Comparison of ENCODE assay signal across 15 mouse cellular contexts in the genomic region with DNA sequence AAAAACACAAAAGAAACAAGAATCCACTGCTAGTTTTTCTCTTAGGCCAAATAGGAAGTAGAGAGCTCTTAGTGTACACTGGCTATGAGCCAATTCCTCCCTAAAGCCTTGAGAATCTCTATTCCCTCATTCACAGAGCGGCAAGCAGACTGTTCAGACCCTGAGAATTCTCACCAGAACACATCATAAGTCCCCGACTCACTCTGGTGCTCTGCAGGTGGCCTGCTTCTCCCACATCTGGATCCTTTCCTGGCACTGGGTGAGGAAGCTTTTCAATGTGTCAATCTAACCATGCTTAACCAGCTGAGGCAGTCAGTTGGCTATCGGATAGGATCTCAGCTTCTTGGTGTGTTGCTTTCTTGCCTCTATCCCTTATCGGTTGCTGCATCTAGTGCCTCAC.
DNase-seq lines count a peak whose midpoint lies in the region; ATAC-seq lines count a peak whose summit lies in the region.
"Had no signal": no experiment of that assay in that cellular context is flagged by ENCODE, and none has a peak within 500 bp of the region (broad histone marks: within the 10 kb centered on the region; RNA-seq: fewer than 3 reads in every experiment).

No protein-coding gene starts in this region.

- ATAC-seq in forebrain, embryonic 14.5 days = no peak
- peak; percentile 48; the same call in 1 of the 2 replicates for ATAC-seq in hindbrain, embryonic 16.5 days
- no peak for ATAC-seq in hindbrain, embryonic 11.5 days (ENCODE audit: low FRiP score)
- no peak for ATAC-seq in midbrain, embryonic 11.5 days (ENCODE audit: low FRiP score)
- no peak for ATAC-seq in midbrain, embryonic 13.5 days
- ATAC-seq in stomach, embryonic 14.5 days (ENCODE audit: insufficient number of reproducible peaks, insufficient read depth, low FRiP score, low read depth) = peak; percentile 61; the same call in 1 of the 2 replicates
- ATAC-seq: intestine, embryonic 15.5 days; liver, embryonic 12.5 days had no signal

- 0 out of 2 replicates have a peak, but pooled peaks cover 2% of the 10 kb centered on the region for H3K4me1 ChIP-seq in forebrain, embryonic 14.5 days (ENCODE audit: control insufficient read depth, insufficient read depth, low read length)
- H3K4me1 ChIP-seq in forebrain, embryonic 10.5 days = no peaks in the 10 kb centered on the region
- H3K4me1 ChIP-seq in hindbrain, embryonic 16.5 days (ENCODE audit: control insufficient read depth, insufficient read depth, low read depth, low read length) = peaks cover 3% of the 10 kb centered on the region
- no peaks in the 10 kb centered on the region for H3K4me1 ChIP-seq in hindbrain, embryonic 11.5 days (replicated peaks; ENCODE audit: control insufficient read depth, insufficient read depth, low read length)
- H3K4me1 ChIP-seq in midbrain, embryonic 11.5 days (ENCODE audit: control insufficient read depth, insufficient read depth, low read length) = no peaks in the 10 kb centered on the region
- peaks cover 7% of the 10 kb centered on the region; the same call in 1 of the 2 replicates for H3K4me1 ChIP-seq in midbrain, embryonic 13.5 days (replicated peaks)
- peaks cover 8% of the 10 kb centered on the region for H3K4me1 ChIP-seq in stomach, embryonic 14.5 days (ENCODE audit: control insufficient read depth, insufficient read depth, low read length)
- H3K4me1 ChIP-seq: liver, embryonic 12.5 days; neural tube, embryonic 12.5 days had no signal

- no peak overlapping the region for H3K4me2 ChIP-seq in forebrain, embryonic 14.5 days (ENCODE audit: low read length)
- H3K4me2 ChIP-seq in hindbrain, embryonic 16.5 days (ENCODE audit: low read length) = no peak overlapping the region
- H3K4me2 ChIP-seq in hindbrain, embryonic 11.5 days (replicated peaks; ENCODE audit: low read depth, low read length) = no peak overlapping the region
- no peak overlapping the region for H3K4me2 ChIP-seq in midbrain, embryonic 11.5 days
- H3K4me2 ChIP-seq in midbrain, embryonic 13.5 days (replicated peaks) = no peak overlapping the region
- H3K4me2 ChIP-seq in stomach, embryonic 14.5 days (replicated peaks; ENCODE audit: low read depth, low read length) = no peak overlapping the region
- H3K4me2 ChIP-seq: intestine, embryonic 15.5 days; liver, embryonic 12.5 days; midbrain, embryonic 12.5 days; neural tube, embryonic 12.5 days had no signal

- 47% methylated on average over 4 of the region's 4 CpGs for WGBS in forebrain, embryonic 14.5 days
- 88% methylated on average over 4 of the region's 4 CpGs for WGBS in forebrain, embryonic 10.5 days
- WGBS in hindbrain, embryonic 16.5 days = 48% methylated on average over 4 of the region's 4 CpGs
- WGBS in hindbrain, embryonic 11.5 days = 84% methylated on average over 4 of the region's 4 CpGs
- 85% methylated on average over 4 of the region's 4 CpGs for WGBS in midbrain, embryonic 11.5 days
- 70% methylated on average over 4 of the region's 4 CpGs for WGBS in midbrain, embryonic 13.5 days
- 26% methylated on average over 4 of the region's 4 CpGs for WGBS in stomach, embryonic 14.5 days

- no peaks in the 10 kb centered on the region for H3K27me3 ChIP-seq in forebrain, embryonic 14.5 days (replicated peaks; ENCODE audit: control insufficient read depth, insufficient read depth, low read length)
- no peaks in the 10 kb centered on the region for H3K27me3 ChIP-seq in forebrain, embryonic 10.5 days (ENCODE audit: poor library complexity, severe bottlenecking)
- no peaks in the 10 kb centered on the region for H3K27me3 ChIP-seq in hindbrain, embryonic 16.5 days (replicated peaks; ENCODE audit: control insufficient read depth, insufficient read depth, low read length)
- no peaks in the 10 kb centered on the region for H3K27me3 ChIP-seq in hindbrain, embryonic 11.5 days (ENCODE audit: control insufficient read depth, insufficient read depth, low read length)
- H3K27me3 ChIP-seq in midbrain, embryonic 11.5 days (ENCODE audit: control insufficient read depth, insufficient read depth, low read length) = no peaks in the 10 kb centered on the region
- no peaks in the 10 kb centered on the region for H3K27me3 ChIP-seq in midbrain, embryonic 13.5 days
- H3K27me3 ChIP-seq in stomach, embryonic 14.5 days (ENCODE audit: control insufficient read depth, insufficient read depth, low read length) = no peaks in the 10 kb centered on the region
- H3K27me3 ChIP-seq: intestine, embryonic 15.5 days; liver, embryonic 12.5 days; midbrain, embryonic 12.5 days; neural tube, embryonic 12.5 days had no signal

- H3K9ac ChIP-seq in forebrain, embryonic 14.5 days (ENCODE audit: low read length) = no peak overlapping the region
- no peak overlapping the region for H3K9ac ChIP-seq in hindbrain, embryonic 16.5 days (ENCODE audit: low read depth, low read length)
- H3K9ac ChIP-seq in hindbrain, embryonic 11.5 days (ENCODE audit: low read depth, low read length) = no peak overlapping the region
- H3K9ac ChIP-seq in midbrain, embryonic 11.5 days (ENCODE audit: low read length) = no peak overlapping the region
- H3K9ac ChIP-seq in midbrain, embryonic 13.5 days (replicated peaks) = no peak overlapping the region
- H3K9ac ChIP-seq in stomach, embryonic 14.5 days (replicated peaks; ENCODE audit: low read depth, low read length) = no peak overlapping the region
- H3K9ac ChIP-seq: intestine, embryonic 15.5 days; liver, embryonic 12.5 days; midbrain, embryonic 12.5 days; neural tube, embryonic 12.5 days had no signal

- peak; percentile 70 for DNase-seq in forebrain, embryonic 14.5 days (ENCODE audit: low spot score)
- DNase-seq in forebrain, embryonic 10.5 days (ENCODE audit: extremely low spot score, low spot score) = no peak
- DNase-seq in hindbrain, embryonic 11.5 days (ENCODE audit: low spot score) = no peak
- DNase-seq in midbrain, embryonic 11.5 days (ENCODE audit: low spot score, missing footprints) = peak; percentile 49
- DNase-seq in layer of hippocampus, postnatal 25 days (ENCODE audit: extremely low spot score in 1 of 2, low spot score in 1 of 2) = no peak
- DNase-seq: B cell, adult 2 months; cerebellum, adult 8-10 months; kidney, postnatal 36 days had no signal

- H3K36me3 ChIP-seq in forebrain, embryonic 14.5 days (ENCODE audit: control insufficient read depth, insufficient read depth, low read length) = no peaks in the 10 kb centered on the region
- H3K36me3 ChIP-seq in forebrain, embryonic 10.5 days (replicated peaks) = no peaks in the 10 kb centered on the region
- H3K36me3 ChIP-seq in hindbrain, embryonic 16.5 days (ENCODE audit: control insufficient read depth, insufficient read depth, low read length) = no peaks in the 10 kb centered on the region
- no peaks in the 10 kb centered on the region for H3K36me3 ChIP-seq in hindbrain, embryonic 11.5 days (ENCODE audit: control insufficient read depth, insufficient read depth, low read length)
- H3K36me3 ChIP-seq in midbrain, embryonic 11.5 days (ENCODE audit: control insufficient read depth, insufficient read depth, low read length) = no peaks in the 10 kb centered on the region
- no peaks in the 10 kb centered on the region for H3K36me3 ChIP-seq in midbrain, embryonic 13.5 days
- no peaks in the 10 kb centered on the region for H3K36me3 ChIP-seq in stomach, embryonic 14.5 days (ENCODE audit: control insufficient read depth, insufficient read depth, low read length)
- H3K36me3 ChIP-seq: intestine, embryonic 15.5 days; liver, embryonic 12.5 days; midbrain, embryonic 12.5 days; neural tube, embryonic 12.5 days had no signal

- H3K27ac ChIP-seq in forebrain, embryonic 14.5 days (ENCODE audit: low read depth, low read length) = 0 out of 2 replicates have a peak overlapping the region, but pooled peaks have one; percentile 46
- H3K27ac ChIP-seq in forebrain, embryonic 10.5 days = no peak overlapping the region
- H3K27ac ChIP-seq in hindbrain, embryonic 16.5 days (ENCODE audit: low read depth, low read length) = peak overlapping the region; percentile 34; the same call in 1 of the 2 replicates
- no peak overlapping the region for H3K27ac ChIP-seq in hindbrain, embryonic 11.5 days (ENCODE audit: low read depth, low read length)
- H3K27ac ChIP-seq in midbrain, embryonic 11.5 days (ENCODE audit: low read depth, low read length) = no peak overlapping the region
- no peak overlapping the region for H3K27ac ChIP-seq in midbrain, embryonic 13.5 days
- peak overlapping the region; percentile 44; the same call in 1 of the 2 replicates for H3K27ac ChIP-seq in stomach, embryonic 14.5 days (ENCODE audit: low read length)
- H3K27ac ChIP-seq: intestine, embryonic 15.5 days; liver, embryonic 12.5 days; midbrain, embryonic 12.5 days; neural tube, embryonic 12.5 days had no signal

- no peaks in the 10 kb centered on the region for H3K9me3 ChIP-seq in forebrain, embryonic 14.5 days (replicated peaks; ENCODE audit: control insufficient read depth, low read length)
- H3K9me3 ChIP-seq in forebrain, embryonic 10.5 days = no peaks in the 10 kb centered on the region
- no peaks in the 10 kb centered on the region for H3K9me3 ChIP-seq in hindbrain, embryonic 16.5 days (ENCODE audit: control insufficient read depth, low read length)
- H3K9me3 ChIP-seq in hindbrain, embryonic 11.5 days (ENCODE audit: control insufficient read depth, low read length) = no peaks in the 10 kb centered on the region
- H3K9me3 ChIP-seq in midbrain, embryonic 11.5 days (ENCODE audit: control insufficient read depth, low read length) = no peaks in the 10 kb centered on the region
- no peaks in the 10 kb centered on the region for H3K9me3 ChIP-seq in midbrain, embryonic 13.5 days
- no peaks in the 10 kb centered on the region for H3K9me3 ChIP-seq in stomach, embryonic 14.5 days (ENCODE audit: control insufficient read depth, low read depth, low read length)
- H3K9me3 ChIP-seq: intestine, embryonic 15.5 days; liver, embryonic 12.5 days; midbrain, embryonic 12.5 days; neural tube, embryonic 12.5 days had no signal

- H3K4me3 ChIP-seq in forebrain, embryonic 14.5 days (ENCODE audit: low read depth, low read length) = no peak overlapping the region
- H3K4me3 ChIP-seq in forebrain, embryonic 10.5 days = no peak overlapping the region
- H3K4me3 ChIP-seq in hindbrain, embryonic 16.5 days (ENCODE audit: low read length) = no peak overlapping the region
- no peak overlapping the region for H3K4me3 ChIP-seq in hindbrain, embryonic 11.5 days (ENCODE audit: low read depth, low read length)
- no peak overlapping the region for H3K4me3 ChIP-seq in midbrain, embryonic 11.5 days (ENCODE audit: low read depth, low read length)
- no peak overlapping the region for H3K4me3 ChIP-seq in midbrain, embryonic 13.5 days (replicated peaks)
- H3K4me3 ChIP-seq in stomach, embryonic 14.5 days (ENCODE audit: low read depth, low read length) = no peak overlapping the region
- H3K4me3 ChIP-seq: intestine, embryonic 15.5 days; liver, embryonic 12.5 days; midbrain, embryonic 12.5 days; neural tube, embryonic 12.5 days had no signal

Comparison
In these comparisons a context has a peak if more than half of its experiments do, and no peak if none do; other contexts are left out.
1. ATAC-seq: peak in hindbrain, embryonic 16.5 days (single experiment) and stomach, embryonic 14.5 days (single experiment); none in forebrain, embryonic 14.5 days (single experiment), hindbrain, embryonic 11.5 days (single experiment), midbrain, embryonic 11.5 days (single experiment) and midbrain, embryonic 13.5 days (single experiment).
2. DNase-seq: peak in forebrain, embryonic 14.5 days (single experiment) and midbrain, embryonic 11.5 days (single experiment); none in forebrain, embryonic 10.5 days (single experiment), hindbrain, embryonic 11.5 days (single experiment) and layer of hippocampus, postnatal 25 days (0 of 2).
3. H3K27ac ChIP-seq: peak in forebrain, embryonic 14.5 days (single experiment), hindbrain, embryonic 16.5 days (single experiment) and stomach, embryonic 14.5 days (single experiment); none in forebrain, embryonic 10.5 days (single experiment), hindbrain, embryonic 11.5 days (single experiment), midbrain, embryonic 11.5 days (single experiment) and midbrain, embryonic 13.5 days (single experiment).